7 mouse cellular contexts compared by ENCODE assay signal in genomic region chr8:70522592-70523403, GRCm38 (mm10). TPM values are rescaled to one million over a fixed set of nuclear protein-coding genes. Genes with fewer than 3 reads are reported as not detected.
A peak's percentile ranks its signal among the peaks of the same experiment; 100 is the strongest.
DNase-seq lines count a peak whose midpoint lies in the region; ATAC-seq and TF ChIP-seq lines count a peak whose summit lies in the region.

No protein-coding gene starts in this region.

- H3K9me3 ChIP-seq in intestine, postnatal 0 days (ENCODE audit: control insufficient read depth) = no peaks in the 10 kb centered on the region
- no peaks in the 10 kb centered on the region for H3K9me3 ChIP-seq in midbrain, embryonic 12.5 days

- peaks cover 17% of the 10 kb centered on the region; the same call in 1 of the 2 replicates for H3K36me3 ChIP-seq in intestine, postnatal 0 days (ENCODE audit: control insufficient read depth, insufficient read depth)
- H3K36me3 ChIP-seq in midbrain, embryonic 12.5 days = peaks cover 18% of the 10 kb centered on the region
- H3K36me3 ChIP-seq in small intestine, adult 2 months (ENCODE audit: control insufficient read depth, insufficient read depth, low read length) = peaks cover 10% of the 10 kb centered on the region; the same call in 1 of the 2 replicates

- 0 out of 2 replicates have a peak, but pooled peaks cover 6% of the 10 kb centered on the region for H3K4me1 ChIP-seq in intestine, postnatal 0 days (replicated peaks; ENCODE audit: control insufficient read depth, insufficient read depth, low read length)
- peaks cover 21% of the 10 kb centered on the region for H3K4me1 ChIP-seq in midbrain, embryonic 12.5 days
- H3K4me1 ChIP-seq in small intestine, adult 2 months (ENCODE audit: control insufficient read depth, insufficient read depth, insufficient read length, low read length) = peaks cover 8% of the 10 kb centered on the region; the same call in 1 of the 2 replicates

- WGBS in intestine, postnatal 0 days = under 1% methylated on average over 50 of the region's 51 CpGs
- WGBS in midbrain, embryonic 12.5 days = under 1% methylated on average over 51 of the region's 51 CpGs
- under 1% methylated on average over 51 of the region's 51 CpGs for WGBS in small intestine, adult 2 months

- H3K27me3 ChIP-seq in intestine, postnatal 0 days (replicated peaks; ENCODE audit: control insufficient read depth, insufficient read depth, low read length) = no peaks in the 10 kb centered on the region
- H3K27me3 ChIP-seq in midbrain, embryonic 12.5 days = no peaks in the 10 kb centered on the region
- H3K27me3 ChIP-seq in small intestine, adult 2 months (ENCODE audit: control insufficient read depth, insufficient read depth, low read length) = no peaks in the 10 kb centered on the region

- peak; percentile 88 for TF ChIP-seq POLR2A in small intestine, adult 2 months (IDR thresholded peaks at IDR 0.05; ENCODE audit: low read depth, low read length)

- peak; percentile 85 for ATAC-seq in intestine, postnatal 0 days
- ATAC-seq in midbrain, embryonic 12.5 days (ENCODE audit: low FRiP score, low read depth) = peak; percentile 83

- TF ChIP-seq CTCF in intestine, postnatal 0 days (IDR thresholded peaks at IDR 0.05; ENCODE audit: low read depth) = peak; percentile 87
- 0 out of 2 replicates have a peak, but pooled peaks have one; percentile 39 for TF ChIP-seq CTCF in small intestine, adult 2 months (IDR thresholded peaks at IDR 0.05; ENCODE audit: extremely low read depth, insufficient read length, insufficient replicate concordance, low read depth, low read length)

- DNase-seq in adrenal gland, adult 2 months = peak; percentile 97
- peak; percentile 96 for DNase-seq in embryo, embryonic 11.5 days (ENCODE audit: low read depth, low spot score)
- DNase-seq in gastrocnemius, postnatal 4 days (ENCODE audit: low spot score in 2 of 2) = peak; percentile 87 to 94
- peak; percentile 96 for DNase-seq in left cerebral cortex, postnatal 4 days

- H3K4me3 ChIP-seq in intestine, postnatal 0 days (ENCODE audit: low read depth, low read length) = peak overlapping the region; percentile 65
- H3K4me3 ChIP-seq in midbrain, embryonic 12.5 days = peak overlapping the region; percentile 78
- peak overlapping the region; percentile 82 for H3K4me3 ChIP-seq in small intestine, adult 2 months (ENCODE audit: low read depth, low read length)

- peak overlapping the region; percentile 65 for H3K4me2 ChIP-seq in intestine, postnatal 0 days (replicated peaks; ENCODE audit: low read depth)
- peak overlapping the region; percentile 67 for H3K4me2 ChIP-seq in midbrain, embryonic 12.5 days (replicated peaks)

- intact Hi-C loops in left cerebral cortex, postnatal 4 days (cut with DNase I) = no loop called here

- H3K27ac ChIP-seq in intestine, postnatal 0 days (ENCODE audit: low read depth, low read length) = peak overlapping the region; percentile 91
- peak overlapping the region; percentile 83 for H3K27ac ChIP-seq in midbrain, embryonic 12.5 days (replicated peaks)
- peak overlapping the region; percentile 92 for H3K27ac ChIP-seq in small intestine, adult 2 months (ENCODE audit: insufficient read depth, low read depth, low read length)

- peak overlapping the region; percentile 86 for H3K9ac ChIP-seq in intestine, postnatal 0 days (ENCODE audit: low read depth, low read length)
- H3K9ac ChIP-seq in midbrain, embryonic 12.5 days (replicated peaks) = peak overlapping the region; percentile 87

RNA-seq across cellular contexts. Expression of gene Fkbp8, which starts 4.7 kb away (rescaled TPM):
- total RNA-seq in adrenal gland, adult 2 months (2021) = 100 to 1,000 TPM; 269 to 287 TPM
- 602 and 610 TPM in 2 replicates for polyA plus RNA-seq in adrenal gland, adult 2 months (2012; rRNA removed)
- 100 to 1,000 TPM; 162 to 184 TPM for total RNA-seq in gastrocnemius, postnatal 4 days (2021)
- 199 and 203 TPM in 2 replicates for polyA plus RNA-seq in intestine, postnatal 0 days (2015; fragmentation: Nextera tagmentation; extraction: Ambion mirVana)
- 100 to 1,000 TPM; 311 to 344 TPM for total RNA-seq in left cerebral cortex, postnatal 4 days (2021)
- polyA plus RNA-seq in midbrain, embryonic 12.5 days (2016; fragmentation: Nextera tagmentation; extraction: Ambion mirVana) = 326 and 332 TPM in 2 replicates
- 300 and 623 TPM in 2 replicates for polyA plus RNA-seq in small intestine, adult 2 months (2012; rRNA removed)

RNA-seq across cellular contexts. Expression of gene Kxd1, which starts 5.0 kb away (rescaled TPM):
- 10 to 100 TPM; 75.9 to 82.8 TPM for total RNA-seq in adrenal gland, adult 2 months (2021)
- 83.0 and 87.3 TPM in 2 replicates for polyA plus RNA-seq in adrenal gland, adult 2 months (2012; rRNA removed)
- 10 to 100 TPM; 57.6 to 60.7 TPM for total RNA-seq in gastrocnemius, postnatal 4 days (2021)
- polyA plus RNA-seq in intestine, postnatal 0 days (2015; fragmentation: Nextera tagmentation; extraction: Ambion mirVana) = 46.4 and 52.1 TPM in 2 replicates
- 10 to 100 TPM; 31.9 to 33.0 TPM for total RNA-seq in left cerebral cortex, postnatal 4 days (2021)
- 52.1 and 52.7 TPM in 2 replicates for polyA plus RNA-seq in midbrain, embryonic 12.5 days (2016; fragmentation: Nextera tagmentation; extraction: Ambion mirVana)
- polyA plus RNA-seq in small intestine, adult 2 months (2012; rRNA removed) = 34.3 and 64.4 TPM in 2 replicates

RNA-seq across cellular contexts. Expression of gene Uba52, which starts 12.2 kb away (rescaled TPM):
- total RNA-seq in adrenal gland, adult 2 months (2021) = 1,000 to 10,000 TPM; 1,627 to 1,685 TPM
- 619 and 1,322 TPM in 2 replicates for polyA plus RNA-seq in adrenal gland, adult 2 months (2012; rRNA removed)
- total RNA-seq in gastrocnemius, postnatal 4 days (2021) = 1,000 to 10,000 TPM; 1,604 to 1,674 TPM
- polyA plus RNA-seq in intestine, postnatal 0 days (2015; fragmentation: Nextera tagmentation; extraction: Ambion mirVana) = 805 and 863 TPM in 2 replicates
- total RNA-seq in left cerebral cortex, postnatal 4 days (2021) = 1,000 to 10,000 TPM; 1,115 to 1,131 TPM
- polyA plus RNA-seq in midbrain, embryonic 12.5 days (2016; fragmentation: Nextera tagmentation; extraction: Ambion mirVana) = 748 and 749 TPM in 2 replicates
- polyA plus RNA-seq in small intestine, adult 2 months (2012; rRNA removed) = 606 and 770 TPM in 2 replicates

RNA-seq across cellular contexts. Expression of gene Rex1bd, which starts 16.2 kb away (rescaled TPM):
- 100 to 1,000 TPM; 148 to 164 TPM for total RNA-seq in adrenal gland, adult 2 months (2021)
- polyA plus RNA-seq in adrenal gland, adult 2 months (2012; rRNA removed) = 327 and 373 TPM in 2 replicates
- total RNA-seq in gastrocnemius, postnatal 4 days (2021) = 100 to 1,000 TPM; 118 to 119 TPM
- 145 and 148 TPM in 2 replicates for polyA plus RNA-seq in intestine, postnatal 0 days (2015; fragmentation: Nextera tagmentation; extraction: Ambion mirVana)
- total RNA-seq in left cerebral cortex, postnatal 4 days (2021) = 100 to 1,000 TPM; 109 to 116 TPM
- 130 and 134 TPM in 2 replicates for polyA plus RNA-seq in midbrain, embryonic 12.5 days (2016; fragmentation: Nextera tagmentation; extraction: Ambion mirVana)
- polyA plus RNA-seq in small intestine, adult 2 months (2012; rRNA removed) = 137 and 244 TPM in 2 replicates

RNA-seq across cellular contexts. Expression of gene Ell, which starts 16.5 kb away (rescaled TPM):
- total RNA-seq in adrenal gland, adult 2 months (2021) = 10 to 100 TPM; 26.1 to 29.6 TPM
- polyA plus RNA-seq in adrenal gland, adult 2 months (2012; rRNA removed) = 31.1 and 36.1 TPM in 2 replicates
- total RNA-seq in gastrocnemius, postnatal 4 days (2021) = 10 to 100 TPM; 16.1 to 18.2 TPM
- 11.8 and 13.0 TPM in 2 replicates for polyA plus RNA-seq in intestine, postnatal 0 days (2015; fragmentation: Nextera tagmentation; extraction: Ambion mirVana)
- 10 to 100 TPM; 17.7 to 20.0 TPM for total RNA-seq in left cerebral cortex, postnatal 4 days (2021)
- 18.7 and 21.6 TPM in 2 replicates for polyA plus RNA-seq in midbrain, embryonic 12.5 days (2016; fragmentation: Nextera tagmentation; extraction: Ambion mirVana)
- polyA plus RNA-seq in small intestine, adult 2 months (2012; rRNA removed) = 20.5 and 45.6 TPM in 2 replicates

Comparison
In these comparisons a context has a peak if more than half of its experiments do, and no peak if none do; other contexts are left out.
1. Peak in every context shown above with its lines: DNase-seq, ATAC-seq, H3K4me3 ChIP-seq and H3K27ac ChIP-seq.